Mouse (Mus musculus): ENCODE data around the gene 2200002D01Rik.

Gene 2200002D01Rik

DNA sequence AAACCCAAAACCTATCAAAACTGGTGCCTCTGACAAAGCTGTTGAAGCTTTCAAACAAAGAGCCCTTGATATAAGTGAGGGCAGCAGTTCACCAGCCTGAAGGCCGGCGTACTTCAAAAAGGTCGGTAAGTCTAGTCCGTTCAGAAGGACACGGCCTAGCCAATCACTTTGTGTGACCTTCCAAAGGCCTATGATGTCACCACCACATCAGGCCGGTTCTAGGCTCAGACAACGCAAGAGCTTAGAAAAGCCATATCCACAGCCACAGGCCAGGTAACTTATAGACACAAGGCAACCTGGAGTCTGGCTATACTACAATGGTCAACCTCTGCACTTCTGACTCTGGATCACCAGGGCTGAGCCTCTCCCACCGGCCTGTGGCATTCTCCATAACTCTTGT lies 31.7 kb upstream of the 2200002D01Rik start:
- DNase-seq (ENCODE audit: inconsistent age in 2 of 2, low spot score in 1 of 2), result peak; percentile 35 to 83

GRCm38 (mm10) chr7:29279261-29279660 lies 31.0 kb upstream of the 2200002D01Rik start:
- no peak for DNase-seq (ENCODE audit: inconsistent age in 2 of 2, low spot score in 1 of 2)

GRCm38 (mm10) chr7:29277510-29277909 lies 29.2 kb upstream of the 2200002D01Rik start:
- no peak for DNase-seq (ENCODE audit: inconsistent age in 2 of 2, low spot score in 1 of 2)

DNA sequence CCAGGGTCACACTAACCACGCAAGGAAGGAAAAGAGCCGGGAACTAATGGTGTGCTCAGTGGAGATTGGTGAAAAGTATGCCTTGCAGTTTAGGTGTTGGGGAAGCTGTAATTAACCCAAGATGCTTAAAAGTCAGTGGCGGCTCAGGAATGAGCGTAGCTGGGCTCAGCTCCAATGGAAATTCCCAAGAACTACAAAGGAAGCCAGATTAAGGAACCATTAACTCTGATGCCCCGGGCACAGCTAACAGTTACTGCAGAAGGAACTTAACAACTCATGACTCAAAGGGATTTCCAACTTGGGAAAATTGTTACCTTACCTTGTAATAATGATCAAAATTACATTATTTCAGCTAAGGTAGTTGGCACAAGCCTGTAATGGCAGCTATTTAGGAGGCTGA lies 28.4 kb upstream of the 2200002D01Rik start:
- no peak for DNase-seq (ENCODE audit: inconsistent age in 2 of 2, low spot score in 1 of 2)

DNA sequence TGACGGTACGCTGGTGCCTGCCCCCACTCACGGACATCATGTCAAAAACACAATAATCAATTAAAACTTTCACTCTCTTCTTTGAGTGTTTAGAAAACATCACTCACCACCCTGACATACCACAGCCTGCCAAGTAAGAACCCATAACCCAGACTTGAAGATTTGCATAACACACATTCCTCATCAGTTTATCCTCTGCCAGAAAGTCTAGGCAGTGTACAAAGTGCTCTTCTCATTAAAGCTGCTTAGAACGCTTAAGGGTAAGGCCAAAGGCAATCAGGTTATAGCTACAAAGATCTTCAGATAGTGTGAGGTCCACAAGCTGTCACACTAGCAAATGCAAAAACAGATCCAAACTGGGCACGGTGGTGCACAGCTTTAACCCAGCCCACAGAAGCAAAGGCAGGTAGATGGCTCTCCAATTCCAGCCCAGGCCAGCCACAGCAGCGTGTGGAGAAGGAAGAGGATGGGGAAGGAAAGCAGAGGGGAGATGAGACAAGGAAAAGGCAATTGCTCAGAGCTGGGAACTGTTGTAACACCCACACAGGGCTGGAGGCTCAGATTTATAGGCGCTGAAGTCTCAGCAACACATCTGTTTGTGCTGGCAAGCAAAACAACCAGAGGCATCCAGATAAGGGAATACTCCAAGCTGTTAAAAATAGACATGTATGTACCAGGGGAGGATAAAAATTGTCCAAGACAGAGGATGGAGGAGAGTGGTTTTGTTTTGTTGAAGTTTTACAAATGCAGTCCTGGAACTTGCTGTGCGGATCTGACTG lies 23.6 kb upstream of the 2200002D01Rik start:
- DNase-seq (ENCODE audit: inconsistent age in 2 of 2, low spot score in 1 of 2), result no peak

DNA sequence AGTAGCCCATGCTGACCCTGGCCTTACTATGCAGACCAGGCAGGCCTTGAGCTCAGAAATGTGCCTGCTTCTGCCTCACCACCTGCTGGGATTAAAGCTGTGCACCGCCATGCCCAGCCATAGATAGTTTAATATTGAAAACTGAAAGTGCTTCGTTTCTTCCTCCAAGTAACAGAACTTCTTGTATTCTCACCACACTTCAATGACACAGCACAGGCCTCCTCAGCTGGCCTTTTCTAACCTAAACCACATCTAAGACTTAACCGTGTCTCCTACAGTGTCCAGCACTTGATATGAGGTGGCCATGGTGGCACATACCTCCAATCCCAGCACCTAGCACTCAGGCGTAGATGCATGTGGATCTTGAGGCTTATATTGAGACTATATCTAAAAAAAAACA lies 22.2 kb upstream of the 2200002D01Rik start:
- DNase-seq (ENCODE audit: inconsistent age in 2 of 2, low spot score in 1 of 2), result no peak

DNA sequence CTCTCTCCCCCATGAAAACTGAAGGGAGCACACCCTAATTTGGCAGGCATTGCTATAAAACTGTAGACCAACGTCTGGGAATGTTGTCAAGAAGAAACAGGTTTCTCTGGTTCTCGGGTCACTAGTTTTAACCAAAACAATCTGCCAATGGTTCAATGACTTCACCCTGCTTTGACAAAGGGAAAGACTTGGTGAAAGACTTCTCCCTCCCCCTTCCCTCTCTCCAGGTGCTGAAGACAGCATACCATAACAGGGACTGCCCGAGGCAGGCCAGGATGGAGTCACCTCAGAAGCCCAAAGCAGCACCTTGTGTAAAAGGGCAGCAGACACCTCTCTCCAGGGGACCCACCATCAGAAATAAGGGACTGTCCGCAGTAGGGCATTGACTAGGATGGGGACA lies 18.7 kb upstream of the 2200002D01Rik start:
- DNase-seq (ENCODE audit: inconsistent age in 2 of 2, low spot score in 1 of 2), result no peak

- DNase-seq (ENCODE audit: inconsistent age in 2 of 2, low spot score in 1 of 2), result no peak
These were observed 17.4 kb upstream of the 2200002D01Rik start for GRCm38 (mm10) chr7:29265636-29266035.

DNA sequence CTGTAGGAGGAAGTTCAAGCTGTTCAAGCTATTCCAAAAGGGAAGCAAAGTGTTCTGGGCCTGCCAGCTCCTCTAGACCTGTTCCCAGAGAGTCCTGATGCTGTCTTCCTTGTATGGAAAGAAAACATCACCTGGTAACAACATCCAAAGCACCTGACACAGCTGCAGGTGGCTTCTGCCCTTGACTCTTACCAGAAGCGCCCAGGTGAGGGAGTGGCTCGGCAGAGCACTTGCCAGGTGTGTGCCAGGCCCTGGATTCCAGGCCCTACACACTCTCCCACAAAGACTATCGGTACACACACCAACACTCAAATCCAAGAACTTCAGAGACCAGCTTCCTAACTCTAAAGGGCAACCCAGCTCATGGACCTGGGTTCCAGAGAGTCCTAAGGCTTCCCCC lies 15.6 kb upstream of the 2200002D01Rik start:
- DNase-seq (ENCODE audit: inconsistent age in 2 of 2, low spot score in 1 of 2), result no peak

DNA sequence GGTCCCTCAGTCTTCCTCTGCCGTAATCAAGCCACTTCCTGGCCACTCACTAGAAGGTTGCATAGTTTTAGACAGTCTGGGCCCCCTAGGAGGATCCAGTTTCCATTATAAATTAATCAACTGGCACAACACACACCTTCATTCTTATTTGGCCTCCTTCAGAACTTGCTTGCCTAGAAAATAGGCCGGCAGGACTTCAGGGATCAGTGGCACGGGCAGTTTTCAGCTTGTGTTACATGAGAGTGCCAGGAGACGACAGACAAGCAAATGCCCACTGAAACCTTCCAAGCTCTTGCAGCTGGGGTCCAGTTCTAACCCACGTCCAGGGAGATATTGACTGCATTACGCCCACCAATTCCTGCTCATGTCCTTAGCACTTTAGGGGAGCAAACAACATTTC lies 13.9 kb upstream of the 2200002D01Rik start:
- DNase-seq (ENCODE audit: inconsistent age in 2 of 2, low spot score in 1 of 2), result no peak

DNA sequence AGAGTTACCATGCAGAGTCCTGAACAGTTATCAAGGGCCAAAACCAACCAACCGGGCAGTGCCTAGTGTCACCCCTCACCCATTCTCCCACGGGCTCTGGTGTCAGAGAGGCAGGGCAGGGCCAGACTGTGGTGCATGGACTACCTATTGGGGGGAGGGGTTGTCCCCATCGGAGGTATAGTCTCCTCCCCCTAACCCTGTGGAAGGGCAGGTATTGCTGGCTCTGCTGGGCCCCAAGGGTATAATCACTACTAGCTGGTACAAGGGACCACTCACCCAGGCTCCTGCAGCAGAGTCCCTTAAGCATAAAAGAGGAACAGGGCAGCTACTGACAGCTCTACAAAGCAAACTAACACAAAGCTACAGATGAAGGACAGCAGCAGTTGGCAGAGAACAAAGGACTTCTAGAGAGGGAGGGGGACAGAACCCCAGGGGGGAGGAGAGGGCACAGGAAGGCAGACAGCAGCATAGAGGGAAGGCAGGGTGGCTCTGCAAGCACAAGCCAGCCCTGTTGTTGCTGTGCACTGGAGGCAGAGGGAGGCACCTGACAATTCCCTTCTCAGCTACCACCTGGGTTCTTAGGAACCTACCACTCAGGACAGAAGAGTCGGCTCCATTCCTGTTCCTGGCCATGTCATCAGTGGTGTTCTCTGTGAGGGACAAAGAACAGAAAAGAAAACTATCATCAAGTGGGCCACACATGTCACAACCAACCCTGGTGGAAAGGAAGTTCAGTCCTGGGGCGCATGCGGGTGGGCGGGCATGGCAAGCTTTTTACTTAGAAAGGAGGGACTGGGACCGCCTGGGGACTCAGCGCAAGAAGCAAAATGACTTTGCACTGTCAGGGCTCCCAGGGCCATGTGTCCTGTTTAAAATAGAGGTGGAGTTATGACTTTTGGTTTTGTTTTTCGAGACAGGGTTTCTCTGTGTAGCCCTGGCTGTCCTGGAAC lies 11.8 kb upstream of the 2200002D01Rik start:
- DNase-seq (ENCODE audit: inconsistent age in 2 of 2, low spot score in 1 of 2), result no peak

DNA sequence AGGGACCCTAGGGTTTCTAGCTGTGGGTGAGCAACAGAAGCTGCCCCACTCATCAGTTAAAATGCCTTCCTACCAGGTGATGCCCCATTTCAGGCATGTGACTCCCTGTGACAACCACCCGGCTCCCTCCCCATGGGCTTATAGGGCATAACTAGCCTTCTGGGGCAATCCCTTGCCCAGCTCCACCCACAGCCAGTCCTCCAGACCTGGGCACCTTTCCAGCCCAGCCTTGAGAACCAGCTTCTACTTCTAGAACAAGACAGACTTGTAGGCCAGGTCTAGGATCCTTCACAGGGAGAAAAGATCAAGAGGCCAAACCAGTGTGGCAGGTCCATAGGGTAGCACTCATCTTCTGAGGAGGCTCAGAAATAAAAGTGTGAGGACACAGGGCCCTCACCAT lies 9.1 kb upstream of the 2200002D01Rik start:
- DNase-seq (ENCODE audit: inconsistent age in 2 of 2, low spot score in 1 of 2), result no peak

DNA sequence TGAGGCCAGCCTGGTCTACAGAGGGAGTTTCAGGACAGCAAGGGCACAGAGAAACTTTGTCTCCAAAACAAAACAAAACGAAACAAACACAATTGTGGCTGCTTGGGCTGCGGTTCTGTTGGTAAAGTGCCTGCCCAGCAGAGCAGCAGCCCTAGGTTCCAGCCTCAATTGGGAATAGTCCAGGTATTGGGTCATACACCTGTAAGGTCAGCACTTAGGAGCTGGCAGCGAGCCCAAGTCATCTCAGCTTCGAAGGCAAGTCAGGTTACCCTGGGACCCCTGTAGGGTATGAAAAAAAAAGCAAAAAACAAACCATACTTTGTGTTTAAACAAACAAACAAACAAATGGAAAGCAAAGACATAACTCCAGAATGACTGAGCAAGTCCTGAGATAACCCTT lies 7.6 kb upstream of the 2200002D01Rik start:
- no peak for DNase-seq (ENCODE audit: inconsistent age in 2 of 2, low spot score in 1 of 2)

DNA sequence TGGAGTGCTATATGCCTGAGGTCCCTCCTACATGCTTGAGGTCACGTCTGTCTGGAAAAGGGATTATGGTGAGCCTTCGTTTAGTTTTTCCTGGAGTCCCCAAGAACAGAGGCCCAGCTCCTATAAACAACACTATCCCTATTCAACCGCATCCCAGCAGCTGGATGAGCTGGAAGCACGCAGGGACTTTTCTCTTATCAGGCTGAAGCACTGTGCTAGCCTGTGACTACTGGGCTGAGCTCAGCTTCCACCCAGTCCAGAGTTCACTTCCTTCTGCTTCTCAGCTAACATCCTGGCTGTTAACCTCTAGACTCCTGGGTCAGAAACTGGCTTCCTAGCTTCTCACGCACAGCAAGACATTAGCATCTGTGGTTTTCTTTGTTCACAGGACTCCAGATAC lies 5.6 kb upstream of the 2200002D01Rik start:
- DNase-seq (ENCODE audit: inconsistent age in 2 of 2, low spot score in 1 of 2), result no peak

DNA sequence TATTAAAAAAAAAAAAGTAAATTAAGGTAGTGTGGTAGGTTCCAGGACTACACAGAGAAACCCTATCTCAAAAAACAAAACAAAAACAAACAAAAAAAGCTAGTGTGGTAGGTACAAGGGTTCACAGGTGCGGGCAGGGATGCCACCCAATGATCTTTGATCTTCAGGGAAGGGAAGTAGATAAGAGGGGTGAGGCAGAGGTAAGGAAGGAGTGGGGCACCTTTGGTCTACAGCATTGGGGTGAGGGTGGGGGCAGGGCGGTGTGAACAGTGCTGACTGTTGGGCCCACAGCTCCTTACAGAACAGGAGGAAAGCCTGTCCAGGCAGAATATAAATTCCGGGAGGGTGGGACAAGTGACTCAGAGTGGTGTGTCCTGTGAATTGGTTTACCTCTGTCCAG lies 2.9 kb upstream of the 2200002D01Rik start:
- no peak for DNase-seq (ENCODE audit: inconsistent age in 2 of 2, low spot score in 1 of 2)

- DNase-seq (ENCODE audit: inconsistent age in 2 of 2, low spot score in 1 of 2), result peak in 1 of 2 experiments; percentile 37
These were observed 560 bp downstream of the 2200002D01Rik start for GRCm38 (mm10) chr7:29247706-29248105.

DNA sequence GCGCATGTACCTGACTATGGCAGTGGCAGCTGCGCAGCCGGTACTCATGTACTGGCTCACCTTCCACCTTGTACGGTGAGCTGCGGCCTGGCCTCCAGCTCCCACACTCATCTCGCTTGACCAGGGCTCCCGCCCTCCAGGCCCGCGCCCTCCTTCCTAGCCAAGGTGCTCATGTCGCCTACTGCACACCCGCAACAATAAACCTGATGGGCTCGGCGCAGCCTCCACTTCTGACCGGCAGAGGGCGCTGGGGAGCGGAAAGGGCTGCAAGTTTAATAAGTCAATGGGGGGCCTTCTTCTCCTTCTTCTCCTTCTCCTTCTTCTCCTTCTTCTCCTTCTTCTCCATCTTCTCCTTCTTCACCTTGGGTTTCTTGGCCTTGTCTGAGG lies 959 bp downstream of the 2200002D01Rik start:
- peak; percentile 75 to 94 for DNase-seq (ENCODE audit: inconsistent age in 2 of 2, low spot score in 1 of 2)

- no peak for DNase-seq (ENCODE audit: inconsistent age in 2 of 2, low spot score in 1 of 2)
These were observed 1.5 kb downstream of the 2200002D01Rik start for GRCm38 (mm10) chr7:29246619-29247313.

GRCm38 (mm10) chr7:29246015-29246414 lies 2.3 kb downstream of the 2200002D01Rik start:
- no peak for DNase-seq (ENCODE audit: inconsistent age in 2 of 2, low spot score in 1 of 2)

- DNase-seq (ENCODE audit: inconsistent age in 2 of 2, low spot score in 1 of 2), result peak; percentile 34 to 65
These were observed 3.4 kb downstream of the 2200002D01Rik start for GRCm38 (mm10) chr7:29244732-29245416.
